Mouse (Mus musculus) limb, embryonic 11.5 days (tissue): ENCODE data around the gene Cib3. TPM values are rescaled to one million over a fixed set of nuclear protein-coding genes. Genes with fewer than 3 reads are reported as not detected.

ENCODE experiments used
- ATAC-seq: fragments of 200-750 bp; cut with Nextera tagmentation; 2 replicates; pipeline ENCODE4 v1.8.0; 2017; ENCODE audit warnings: low read depth; ENCODE audit not compliant: insufficient number of reproducible peaks, low FRiP score, low TSS enrichment
- DNase-seq: peaks from one replicate; pipeline ENCODE4 v3.0.0-alpha.2; 2015; ENCODE audit warnings: low spot score
- H3K27ac ChIP-seq: fragments of 300-500 bp; sonication (generic); replicated peaks from 2 replicates; pipeline ENCODE4 v1.5.1; 2014; ENCODE audit warnings: low read depth, mild to moderate bottlenecking, low read length
- H3K27me3 ChIP-seq: fragments of 300-500 bp; sonication (generic); 2 replicates; pipeline ENCODE4 v1.6.1; 2014; ENCODE audit warnings: mild to moderate bottlenecking, low read length, mixed read lengths; ENCODE audit not compliant: control insufficient read depth, insufficient read depth
- H3K36me3 ChIP-seq: fragments of 300-500 bp; sonication (generic); 2 replicates; pipeline ENCODE4 v1.6.1; 2014; ENCODE audit warnings: mild to moderate bottlenecking, low read length, moderate library complexity, mixed read lengths; ENCODE audit not compliant: control insufficient read depth, insufficient read depth
- H3K4me1 ChIP-seq: fragments of 300-500 bp; sonication (generic); 2 replicates; pipeline ENCODE4 v1.6.1; 2014; ENCODE audit warnings: low read length, mixed read lengths; ENCODE audit not compliant: control insufficient read depth, insufficient read depth
- H3K4me2 ChIP-seq: fragments of 300-500 bp; sonication (generic); 2 replicates; pipeline ENCODE4 v1.6.1; 2014; ENCODE audit warnings: low read depth, mild to moderate bottlenecking, moderate library complexity; ENCODE audit not compliant: severe bottlenecking
- H3K4me3 ChIP-seq: fragments of 300-500 bp; sonication (generic); 2 replicates; pipeline ENCODE4 v1.5.1; 2014; ENCODE audit warnings: low read depth, low read length
- H3K9ac ChIP-seq: fragments of 300-500 bp; sonication (generic); 2 replicates; pipeline ENCODE4 v1.6.1; 2014; ENCODE audit warnings: mild to moderate bottlenecking, low read length
- H3K9me3 ChIP-seq: fragments of 300-500 bp; sonication (generic); 2 replicates; pipeline ENCODE4 v1.6.1; 2016; ENCODE audit warnings: low read length; ENCODE audit not compliant: control insufficient read depth
- WGBS: fragments of 180-500 bp; shearing (Covaris S2); extraction: QIAGEN DNeasy Blood & Tissue Kit; methylation state at CpG from one replicate; pipeline ENCODE4 v1.1.7; 2014; 5-methylcytosine and 5-hydroxymethylcytosine counted together
- polyA plus RNA-seq: library from polyadenylated mRNA; unstranded; fragments of >200 nt; fragmentation: Nextera tagmentation; extraction: Ambion mirVana; gene quantifications from 2 replicates; pipeline ENCODE4 v1.2.1, GENCODE M21; 2014

Gene Cib3
- polyA plus RNA-seq, 1 experiment from 2014 or later: not detected

GRCm38 (mm10) chr8:72242226-72242625 lies 29.6 kb upstream of the Cib3 start:
- WGBS: 96% methylated on average over 1 of the region's 1 CpGs
- H3K4me2 ChIP-seq: no peak overlapping the region
- H3K9me3 ChIP-seq: no peaks in the 10 kb centered on the region
- ATAC-seq (no peak), DNase-seq (no peak)
- no peaks in the 10 kb centered on the region for H3K36me3 ChIP-seq
- H3K9ac ChIP-seq: no peak overlapping the region
- H3K4me1 ChIP-seq: peaks cover 3% of the 10 kb centered on the region; the same call in 1 of the 2 replicates
- no peak overlapping the region for H3K4me3 ChIP-seq
- no peaks in the 10 kb centered on the region for H3K27me3 ChIP-seq
- no peak overlapping the region for H3K27ac ChIP-seq

- Histone ChIP-seq H3K27ac (no peak overlapping the region), H3K27me3 (no peaks in the 10 kb centered on the region), H3K4me3 (peak overlapping the region; percentile 64), H3K9ac (peak overlapping the region; percentile 65), H3K36me3 (no peaks in the 10 kb centered on the region), H3K4me2 (peak overlapping the region; percentile 64), H3K4me1 (peaks cover 3% of the 10 kb centered on the region; the same call in 1 of the 2 replicates), H3K9me3 (no peaks in the 10 kb centered on the region)
- DNase-seq (no peak), ATAC-seq (no peak)
- WGBS: 81% methylated on average over 7 of the region's 7 CpGs
These were observed 28.3 kb upstream of the Cib3 start for GRCm38 (mm10) chr8:72240951-72241350.

GRCm38 (mm10) chr8:72240403-72240763 lies 27.7 kb upstream of the Cib3 start:
- H3K4me2 ChIP-seq: peak overlapping the region; percentile 64
- peaks cover 3% of the 10 kb centered on the region; the same call in 1 of the 2 replicates for H3K4me1 ChIP-seq
- WGBS: 1% methylated on average over 24 of the region's 24 CpGs
- ATAC-seq (no peak), DNase-seq (no peak)
- H3K27ac ChIP-seq: peak overlapping the region; percentile 85
- H3K36me3 ChIP-seq: no peaks in the 10 kb centered on the region
- H3K27me3 ChIP-seq: no peaks in the 10 kb centered on the region
- no peaks in the 10 kb centered on the region for H3K9me3 ChIP-seq
- H3K4me3 ChIP-seq: peak overlapping the region; percentile 64
- H3K9ac ChIP-seq: peak overlapping the region; percentile 65

GRCm38 (mm10) chr8:72239499-72240402 lies 27.1 kb upstream of the Cib3 start, which contains the start of gene Ap1m1:
Gene Ap1m1 (plus strand): TSS chr8:72240018.
- ATAC-seq: peak; percentile 98
- Histone ChIP-seq H3K4me1 (peaks cover 3% of the 10 kb centered on the region; the same call in 1 of the 2 replicates), H3K4me3 (peak within 1 kb of the TSS; percentile 64), H3K36me3 (no peaks in the 10 kb centered on the region), H3K27ac (peak within 1 kb of the TSS; percentile 85), H3K27me3 (no peaks in the 10 kb centered on the region), H3K9me3 (no peaks in the 10 kb centered on the region), H3K9ac (peak within 1 kb of the TSS; percentile 65), H3K4me2 (peak within 1 kb of the TSS; percentile 64)
- peak; percentile 98 for DNase-seq
- under 1% methylated on average over 54 of the region's 54 CpGs for WGBS

DNA sequence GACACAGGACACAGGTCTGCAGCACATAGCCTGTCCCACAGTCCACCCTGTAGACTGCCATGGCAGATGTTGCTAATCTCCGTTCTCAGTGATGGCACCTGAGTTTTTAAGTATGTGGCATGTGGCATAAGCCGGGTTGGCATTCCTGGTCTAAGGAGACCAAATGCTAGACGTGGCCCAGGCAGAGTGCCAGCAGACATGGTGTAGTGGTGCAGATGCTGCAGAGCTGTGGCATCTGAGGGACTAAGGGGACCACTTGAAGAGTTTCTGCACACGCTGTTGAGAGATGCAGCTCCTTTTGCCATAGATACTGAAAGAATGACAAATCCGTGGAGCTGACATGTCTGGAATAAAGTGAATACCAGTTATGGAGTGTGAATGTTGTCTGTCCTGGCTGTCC lies 10.0 kb upstream of the Cib3 start:
- H3K4me1 ChIP-seq: peaks cover 5% of the 10 kb centered on the region
- H3K4me3 ChIP-seq: no peak overlapping the region
- WGBS: 97% methylated on average over 5 of the region's 5 CpGs
- H3K4me2 ChIP-seq: no peak overlapping the region
- no peak overlapping the region for H3K27ac ChIP-seq
- H3K27me3 ChIP-seq: no peaks in the 10 kb centered on the region
- DNase-seq (no peak), ATAC-seq (no peak)
- H3K9ac ChIP-seq: no peak overlapping the region
- H3K36me3 ChIP-seq: peaks cover 14% of the 10 kb centered on the region
- H3K9me3 ChIP-seq: no peaks in the 10 kb centered on the region

DNA sequence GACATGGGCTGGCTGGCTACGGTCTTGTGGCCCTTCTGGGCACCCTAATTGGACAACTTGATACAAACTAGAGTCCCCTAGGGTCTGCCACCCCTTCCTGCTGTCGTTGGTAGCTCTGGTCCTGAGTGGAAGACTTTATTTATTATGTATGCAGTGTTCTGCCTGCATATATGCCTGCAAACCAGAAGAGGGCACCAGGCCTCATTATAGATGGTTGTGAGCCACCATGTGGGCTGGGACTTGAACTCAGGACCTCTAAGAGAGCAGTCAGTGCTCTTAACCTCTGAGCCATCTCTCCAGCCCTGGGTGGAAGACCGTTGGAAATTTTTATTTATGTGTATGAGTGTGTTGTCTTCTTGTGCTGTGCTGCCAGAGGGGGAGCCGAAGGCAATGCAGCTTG lies 8.1 kb upstream of the Cib3 start:
- WGBS: 82% methylated on average over 4 of the region's 4 CpGs
- Histone ChIP-seq H3K27me3 (no peaks in the 10 kb centered on the region), H3K4me2 (peak overlapping the region; percentile 75), H3K4me1 (peaks cover 5% of the 10 kb centered on the region), H3K9me3 (no peaks in the 10 kb centered on the region), H3K27ac (no peak overlapping the region), H3K36me3 (peaks cover 14% of the 10 kb centered on the region), H3K4me3 (peak overlapping the region; percentile 82), H3K9ac (no peak overlapping the region)
- DNase-seq (no peak), ATAC-seq (no peak)

DNA sequence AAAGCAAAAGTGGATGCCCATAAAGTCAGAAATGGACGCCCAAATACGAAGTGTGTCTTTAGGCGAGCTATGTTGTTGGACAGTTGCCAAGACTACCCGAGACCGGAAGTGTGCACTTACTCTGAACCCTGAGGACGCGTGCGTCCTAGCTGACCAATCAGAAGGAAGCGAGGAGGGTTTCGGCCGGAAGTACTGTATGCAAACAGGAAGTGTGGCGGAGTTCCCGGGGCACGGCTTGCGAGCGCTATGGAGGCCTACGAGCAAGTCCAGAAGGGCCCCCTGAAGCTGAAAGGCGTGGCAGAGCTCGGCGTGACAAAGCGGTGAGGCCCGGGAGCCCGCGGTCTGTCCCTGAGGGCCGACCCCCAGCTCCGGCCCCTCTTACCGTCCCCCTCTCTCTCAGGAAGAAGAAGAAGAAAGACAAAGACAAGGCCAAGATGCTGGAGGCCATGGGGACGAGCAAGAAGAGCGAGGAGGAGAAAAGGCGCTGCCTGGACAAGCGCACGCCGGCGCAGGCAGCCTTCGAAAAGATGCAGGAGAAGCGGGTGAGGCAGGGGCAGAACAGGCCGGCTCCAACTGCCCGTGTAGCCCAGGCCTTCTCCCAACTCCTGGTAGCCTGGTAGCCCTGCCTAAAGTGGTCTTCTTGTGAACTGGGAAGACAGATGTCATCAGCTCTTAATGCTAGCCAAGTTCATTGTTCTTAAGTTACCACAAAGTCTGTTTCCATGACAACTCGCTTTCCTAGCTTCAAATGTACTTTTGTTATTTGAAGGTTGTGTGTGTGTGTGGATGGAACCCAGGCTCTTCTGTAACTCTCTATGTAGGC lies 7.1 kb upstream of the Cib3 start, which contains the start of gene Fam32a:
TSS of gene Fam32a (plus strand) at position 190 of the 823 bp plus-strand sequence.
- Histone ChIP-seq H3K27me3 (no peaks in the 10 kb centered on the region), H3K4me2 (peak within 1 kb of the TSS; percentile 75), H3K36me3 (peaks cover 14% of the 10 kb centered on the region), H3K4me3 (peak within 1 kb of the TSS; percentile 82), H3K4me1 (peaks cover 5% of the 10 kb centered on the region), H3K9ac (peak within 1 kb of the TSS; percentile 81), H3K27ac (0 out of 2 replicates have a peak within 1 kb of the TSS, but pooled peaks have one; percentile 26), H3K9me3 (no peaks in the 10 kb centered on the region)
- DNase-seq (peak; percentile 93), ATAC-seq (peak; percentile 95)
- WGBS: 15% methylated on average over 39 of the region's 39 CpGs
